Mouse (Mus musculus): Measurements from ENCODE around the gene Sypl2. TPM values are rescaled to one million over a fixed set of nuclear protein-coding genes. Genes with fewer than 3 reads are reported as not detected.
"Not testable (repeated sequence)": the region's sequence is repeated elsewhere in the genome, so short reads cannot be mapped to it uniquely, and the experiment has no call there.

The Sypl2 gene
- 1 to 10 TPM; 1.8 to 2.6 TPM for total RNA-seq (2021)
- long read RNA-seq, experiment 1, full-length matches to known transcripts: 1 of 1 reads
- long read RNA-seq, experiment 1, partial matches to known transcripts: 0 of 1 reads
- long read RNA-seq, experiment 1, other reads (novel, unspliced or antisense): 0 of 1 reads
- long read RNA-seq, experiment 2, partial matches to known transcripts: 0 of 1 reads
- long read RNA-seq, experiment 2, other reads (novel, unspliced or antisense): 1 of 1 reads

GRCm38 (mm10) chr3:108226558-108227350 is at the start of gene Sypl2:
Sypl2 (minus strand) TSS chr3:108226648.
- DNase-seq (ENCODE audit: low spot score in 2 of 2): no peak

- no peak for DNase-seq (ENCODE audit: low spot score in 2 of 2)
Observed at GRCm38 (mm10) chr3:108259319-108259718, 32.9 kb upstream of the Sypl2 start.

GRCm38 (mm10) chr3:108257831-108258500 is 31.5 kb upstream of the Sypl2 start:
- no peak for DNase-seq (ENCODE audit: low spot score in 2 of 2)

GRCm38 (mm10) chr3:108256719-108257637 is 30.5 kb upstream of the Sypl2 start, which contains the start of gene Psma5:
Psma5 (plus strand) TSS chr3:108256926.
- DNase-seq (ENCODE audit: low spot score in 2 of 2): peak; percentile 89 to 97

- DNase-seq (ENCODE audit: low spot score in 2 of 2): no peak
Observed at GRCm38 (mm10) chr3:108246857-108247256, 20.4 kb upstream of the Sypl2 start.

- DNase-seq (ENCODE audit: low spot score in 2 of 2): no peak
Observed at GRCm38 (mm10) chr3:108241243-108241839, 14.9 kb upstream of the Sypl2 start.

- DNase-seq (ENCODE audit: low spot score in 2 of 2): not testable (repeated sequence)
Observed at GRCm38 (mm10) chr3:108237474-108238102, 11.1 kb upstream of the Sypl2 start.

GRCm38 (mm10) chr3:108231646-108232045 is 5.2 kb upstream of the Sypl2 start:
- DNase-seq (ENCODE audit: low spot score in 2 of 2): no peak

- DNase-seq (ENCODE audit: low spot score in 2 of 2): no peak
Observed at GRCm38 (mm10) chr3:108227521-108227920, 1.1 kb upstream of the Sypl2 start.

GRCm38 (mm10) chr3:108225711-108226557 is 514 bp downstream of the Sypl2 start:
- DNase-seq (ENCODE audit: low spot score in 2 of 2): no peak

GRCm38 (mm10) chr3:108220661-108221060 is 5.8 kb downstream of the Sypl2 start:
- no peak for DNase-seq (ENCODE audit: low spot score in 2 of 2)

- DNase-seq (ENCODE audit: low spot score in 2 of 2): no peak
Observed at GRCm38 (mm10) chr3:108214734-108215133, 11.7 kb downstream of the Sypl2 start.

- DNase-seq (ENCODE audit: low spot score in 2 of 2): no peak
Observed at GRCm38 (mm10) chr3:108212406-108212805, 14.0 kb downstream of the Sypl2 start.

- DNase-seq (ENCODE audit: low spot score in 2 of 2): peak in 1 of 2 experiments; percentile 62
Observed at GRCm38 (mm10) chr3:108211845-108212244, 14.6 kb downstream of the Sypl2 start.

GRCm38 (mm10) chr3:108210771-108211139 is 15.7 kb downstream of the Sypl2 start, which contains the start of gene Atxn7l2:
Atxn7l2 (minus strand) TSS chr3:108210934.
- no peak for DNase-seq (ENCODE audit: low spot score in 2 of 2)

- DNase-seq (ENCODE audit: low spot score in 2 of 2): peak; percentile 96
Observed at GRCm38 (mm10) chr3:108209946-108210770, 16.3 kb downstream of the Sypl2 start.

- DNase-seq (ENCODE audit: low spot score in 2 of 2): no peak
Observed at GRCm38 (mm10) chr3:108209536-108209935, 16.9 kb downstream of the Sypl2 start.

- DNase-seq (ENCODE audit: low spot score in 2 of 2): no peak
Observed at GRCm38 (mm10) chr3:108209001-108209400, 17.4 kb downstream of the Sypl2 start.

All from layer of hippocampus, postnatal 14 days (tissue).